Comparison of ENCODE assay signal across 8 mouse cellular contexts in the genomic region with DNA sequence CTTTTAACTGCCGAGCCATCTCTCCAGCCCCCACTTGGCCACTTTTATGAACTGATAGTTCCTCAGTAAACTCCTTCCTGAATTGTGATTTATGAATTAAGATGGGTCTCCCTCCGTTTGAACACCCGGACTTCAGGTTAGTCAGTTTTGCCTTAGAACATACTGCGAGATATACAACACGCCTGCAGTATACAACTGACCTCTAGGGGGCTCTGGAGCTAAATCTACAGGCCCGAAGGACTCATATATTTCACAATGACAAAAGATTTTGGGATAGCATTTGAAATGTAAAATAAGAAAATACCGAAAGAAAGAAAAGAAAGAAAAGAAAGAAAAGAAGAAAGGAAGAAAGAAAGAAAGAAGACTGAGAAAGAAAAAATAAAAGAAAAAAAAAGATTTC. TPM values are rescaled to one million over a fixed set of nuclear protein-coding genes. Genes with fewer than 3 reads are reported as not detected.
DNase-seq lines count a peak whose midpoint lies in the region; ATAC-seq and TF ChIP-seq lines count a peak whose summit lies in the region.
"Had no signal": no experiment of that assay in that cellular context is flagged by ENCODE, and none has a peak within 500 bp of the region (broad histone marks: within the 10 kb centered on the region; RNA-seq: fewer than 3 reads in every experiment).

No protein-coding gene starts in this region.

- H3K9ac ChIP-seq in liver, embryonic 14.5 days (replicated peaks): no peak overlapping the region
- H3K9ac ChIP-seq: heart, embryonic 13.5 days had no signal

- H3K36me3 ChIP-seq in liver, embryonic 14.5 days (replicated peaks; ENCODE audit: control insufficient read depth, insufficient read depth, low read depth): no peaks in the 10 kb centered on the region
- H3K36me3 ChIP-seq: heart, embryonic 13.5 days had no signal

- no peak for ATAC-seq in monocyte, adult 5-6 weeks (replicated peaks; ENCODE audit: insufficient number of reproducible peaks, low FRiP score, low TSS enrichment, poor library complexity, severe bottlenecking)
- ATAC-seq in common myeloid progenitor, adult 5-6 weeks (replicated peaks; ENCODE audit: low read depth, poor library complexity, severe bottlenecking): peak; percentile 42; the same call in 1 of the 2 replicates
- ATAC-seq in liver, embryonic 14.5 days (ENCODE audit: insufficient read depth): no peak

- peak; percentile 29 to 56 for DNase-seq in monocyte, adult 2 months (ENCODE audit: low read depth in 1 of 2, low spot score in 2 of 2)
- DNase-seq in adrenal gland, adult 18-20 months (ENCODE audit: low spot score in 2 of 2): peak; percentile 62 to 76
- DNase-seq in kidney, adult 9 months: peak; percentile 80
- peak; percentile 25 to 48 (median 45) for DNase-seq in liver, embryonic 14.5 days (ENCODE audit: low read depth in 3 of 3, low spot score in 3 of 3)
- DNase-seq in spleen, adult 12 weeks (ENCODE audit: low spot score): peak; percentile 53

- H3K4me1 ChIP-seq in liver, embryonic 14.5 days (replicated peaks; ENCODE audit: control insufficient read depth in 2 of 2, insufficient read depth in 2 of 2, low read length in 1 of 2): no peaks in the 10 kb centered on the region

- no peak overlapping the region for H3K4me3 ChIP-seq in liver, embryonic 14.5 days (ENCODE audit: insufficient read depth in 1 of 2, low read depth in 2 of 2, low read length in 2 of 2)
- H3K4me3 ChIP-seq: heart, embryonic 13.5 days had no signal

- peaks cover 17% of the 10 kb centered on the region for H3K27me3 ChIP-seq in liver, embryonic 14.5 days (ENCODE audit: control insufficient read depth, insufficient read depth, low read length)

- H3K4me2 ChIP-seq in liver, embryonic 14.5 days (ENCODE audit: low read depth): no peak overlapping the region
- H3K4me2 ChIP-seq: heart, embryonic 13.5 days had no signal

- no peak overlapping the region for H3K27ac ChIP-seq in liver, embryonic 14.5 days
- H3K27ac ChIP-seq: heart, embryonic 13.5 days had no signal

- no peaks in the 10 kb centered on the region for H3K9me3 ChIP-seq in liver, embryonic 14.5 days (ENCODE audit: control insufficient read depth, low read length)
- H3K9me3 ChIP-seq: heart, embryonic 13.5 days had no signal

- whole genome bisulfite sequencing in liver, embryonic 14.5 days (ENCODE audit: insufficient replicate concordance): 25% methylated on average over 7 of the region's 7 CpGs

- peak; percentile 68 for TF ChIP-seq CTCF in liver, embryonic 14.5 days (IDR thresholded peaks at IDR 0.05; ENCODE audit: low read depth)

- no peak for TF ChIP-seq EP300 in liver, embryonic 14.5 days (IDR thresholded peaks at IDR 0.05; ENCODE audit: low read depth)

RNA-seq across cellular contexts. Expression of a gene that starts 16.9 kb away (rescaled TPM):
- 7.8 to 18.9 TPM (median 17.6 TPM) in 3 replicates for total RNA-seq in monocyte, adult 5-6 weeks (2017)
- total RNA-seq in adrenal gland, adult 18-20 months (2021): under 1 TPM; 0.36 to 0.54 TPM
- 7.8 and 10.5 TPM in 2 replicates for total RNA-seq in common myeloid progenitor, adult 5-6 weeks (2017)
- polyA plus RNA-seq in liver, embryonic 14.5 days (2012; rRNA removed): 0.45 and 0.51 TPM in 2 replicates
- polyA plus RNA-seq in liver, embryonic 14.5 days (2014; fragmentation: Nextera tagmentation; extraction: Ambion mirVana): 0.29 and 0.51 TPM in 2 replicates

RNA-seq across cellular contexts. Expression of a gene that starts 36.0 kb away (rescaled TPM):
- total RNA-seq in monocyte, adult 5-6 weeks (2017): 1.5 to 11.2 TPM (median 4.7 TPM) in 3 replicates
- 1 to 10 TPM; 1.4 to 1.9 TPM for total RNA-seq in adrenal gland, adult 18-20 months (2021)
- 4.1 and 10.4 TPM in 2 replicates for total RNA-seq in common myeloid progenitor, adult 5-6 weeks (2017)
- polyA plus RNA-seq in liver, embryonic 14.5 days (2012; rRNA removed): 0.22 and 0.55 TPM in 2 replicates
- 0.06 and 0.20 TPM in 2 replicates for polyA plus RNA-seq in liver, embryonic 14.5 days (2014; fragmentation: Nextera tagmentation; extraction: Ambion mirVana)

RNA-seq across cellular contexts. Expression of a gene that starts 43.7 kb away (rescaled TPM):
- 34.6 to 41.0 TPM (median 40.7 TPM) in 3 replicates for total RNA-seq in monocyte, adult 5-6 weeks (2017)
- 10 to 100 TPM; 55.9 to 58.2 TPM for total RNA-seq in adrenal gland, adult 18-20 months (2021)
- total RNA-seq in common myeloid progenitor, adult 5-6 weeks (2017): 34.1 and 36.3 TPM in 2 replicates
- polyA plus RNA-seq in liver, embryonic 14.5 days (2012; rRNA removed): 15.2 and 16.5 TPM in 2 replicates
- 6.0 and 7.2 TPM in 2 replicates for polyA plus RNA-seq in liver, embryonic 14.5 days (2014; fragmentation: Nextera tagmentation; extraction: Ambion mirVana)

RNA-seq across cellular contexts. Expression of a gene that starts 43.8 kb away (rescaled TPM):
- total RNA-seq in monocyte, adult 5-6 weeks (2017): 105 to 116 TPM (median 115 TPM) in 3 replicates
- total RNA-seq in adrenal gland, adult 18-20 months (2021): 100 to 1,000 TPM; 131 to 156 TPM
- 70.5 and 100 TPM in 2 replicates for total RNA-seq in common myeloid progenitor, adult 5-6 weeks (2017)
- 27.0 and 28.1 TPM in 2 replicates for polyA plus RNA-seq in liver, embryonic 14.5 days (2012; rRNA removed)
- polyA plus RNA-seq in liver, embryonic 14.5 days (2014; fragmentation: Nextera tagmentation; extraction: Ambion mirVana): 25.1 and 26.5 TPM in 2 replicates

RNA-seq across cellular contexts. Expression of a gene that starts 44.1 kb away (rescaled TPM):
- total RNA-seq in monocyte, adult 5-6 weeks (2017): 55.9 to 84.5 TPM (median 72.8 TPM) in 3 replicates
- total RNA-seq in adrenal gland, adult 18-20 months (2021): 10 to 100 TPM; 14.7 to 21.0 TPM
- 90.2 and 104 TPM in 2 replicates for total RNA-seq in common myeloid progenitor, adult 5-6 weeks (2017)
- polyA plus RNA-seq in liver, embryonic 14.5 days (2012; rRNA removed): 2.5 and 3.1 TPM in 2 replicates
- 4.4 and 5.5 TPM in 2 replicates for polyA plus RNA-seq in liver, embryonic 14.5 days (2014; fragmentation: Nextera tagmentation; extraction: Ambion mirVana)
